Mouse (Mus musculus) kidney, embryonic 15.5 days (tissue): ENCODE measurements around the gene Aldh4a1. TPM values are rescaled to one million over a fixed set of nuclear protein-coding genes. Genes with fewer than 3 reads are reported as not detected.

Source experiments
- ATAC-seq: fragments of 200-750 bp; cut with Nextera tagmentation; replicated peaks from 2 replicates; pipeline ENCODE4 v1.8.0; 2017; ENCODE audit warnings: moderate TSS enrichment; ENCODE audit not compliant: low FRiP score
- H3K27ac ChIP-seq: fragments of 300-500 bp; sonication (generic); 2 replicates; pipeline ENCODE4 v1.5.1; 2015; ENCODE audit warnings: mild to moderate bottlenecking, inconsistent platforms
- H3K27me3 ChIP-seq: fragments of 300-500 bp; sonication (generic); 2 replicates; pipeline ENCODE4 v1.6.1; 2015; ENCODE audit warnings: inconsistent platforms
- H3K36me3 ChIP-seq: fragments of 300-500 bp; sonication (generic); 2 replicates; pipeline ENCODE4 v1.6.1; 2015; ENCODE audit warnings: inconsistent platforms
- H3K4me1 ChIP-seq: fragments of 300-500 bp; sonication (generic); 2 replicates; pipeline ENCODE4 v1.6.1; 2015; ENCODE audit warnings: inconsistent platforms
- H3K4me2 ChIP-seq: fragments of 300-500 bp; sonication (generic); 2 replicates; pipeline ENCODE4 v1.6.1; 2015; ENCODE audit warnings: moderate library complexity, mild to moderate bottlenecking, inconsistent platforms
- H3K4me3 ChIP-seq: fragments of 300-500 bp; sonication (generic); replicated peaks from 2 replicates; pipeline ENCODE4 v1.5.1; 2015; ENCODE audit warnings: mild to moderate bottlenecking, inconsistent platforms
- H3K9ac ChIP-seq: fragments of 300-500 bp; sonication (generic); 2 replicates; pipeline ENCODE4 v1.6.1; 2015; ENCODE audit warnings: mild to moderate bottlenecking, inconsistent platforms
- H3K9me3 ChIP-seq: fragments of 300-500 bp; sonication (generic); replicated peaks from 2 replicates; pipeline ENCODE4 v1.6.1; 2016; ENCODE audit warnings: inconsistent platforms
- WGBS: fragments of 180-500 bp; shearing (Covaris S2); methylation state at CpG from one replicate; pipeline ENCODE4 v1.1.7; 2015; ENCODE audit warnings: mixed read lengths; 5-methylcytosine and 5-hydroxymethylcytosine counted together
- polyA plus RNA-seq: library from polyadenylated mRNA; unstranded; fragments of >200 nt; fragmentation: Nextera tagmentation; extraction: Ambion mirVana; gene quantifications from 2 replicates; pipeline ENCODE4 v1.2.1, GENCODE M21; 2015

The Aldh4a1 gene
- polyA plus RNA-seq, 1 experiment from 2014 or later = 85.0 TPM

- H3K27me3 ChIP-seq = no peaks in the 10 kb centered on the region
- no peak overlapping the region for H3K4me2 ChIP-seq
- H3K27ac ChIP-seq = no peak overlapping the region
- H3K36me3 ChIP-seq = peaks cover 80% of the 10 kb centered on the region
- H3K9ac ChIP-seq = no peak overlapping the region
- no peak overlapping the region for H3K4me3 ChIP-seq
- ATAC-seq = no peak
- H3K4me1 ChIP-seq = peaks cover 7% of the 10 kb centered on the region
- 69% methylated on average over 4 of the region's 4 CpGs for WGBS
- no peaks in the 10 kb centered on the region for H3K9me3 ChIP-seq
Measured at GRCm38 (mm10) chr4:139608975-139609374, 13.7 kb upstream of the Aldh4a1 start.

- ATAC-seq = no peak; the same call in 1 of the 2 replicates
- peak overlapping the region; percentile 75 for H3K27ac ChIP-seq
- WGBS = 60% methylated on average over 6 of the region's 6 CpGs
Measured at GRCm38 (mm10) chr4:139610954-139611353, 11.7 kb upstream of the Aldh4a1 start.

GRCm38 (mm10) chr4:139611542-139611953, 11.1 kb upstream of the Aldh4a1 start:
- H3K9ac ChIP-seq = no peak overlapping the region
- H3K27ac ChIP-seq = peak overlapping the region; percentile 75
- H3K9me3 ChIP-seq = no peaks in the 10 kb centered on the region
- H3K4me2 ChIP-seq = peak overlapping the region; percentile 54
- H3K27me3 ChIP-seq = no peaks in the 10 kb centered on the region
- WGBS = 2% methylated on average over 10 of the region's 10 CpGs
- peak; percentile 65 for ATAC-seq
- H3K4me1 ChIP-seq = peaks cover 26% of the 10 kb centered on the region
- H3K36me3 ChIP-seq = peaks cover 71% of the 10 kb centered on the region
- peak overlapping the region; percentile 11; the same call in 1 of the 2 replicates for H3K4me3 ChIP-seq

More at GRCm38 (mm10) chr4:139610954-139611353, 11.7 kb upstream of the Aldh4a1 start:
- Histone ChIP-seq H3K36me3 (peaks cover 77% of the 10 kb centered on the region), H3K27me3 (no peaks in the 10 kb centered on the region), H3K9ac (no peak overlapping the region), H3K9me3 (no peaks in the 10 kb centered on the region), H3K4me3 (no peak overlapping the region), H3K4me2 (no peak overlapping the region), H3K4me1 (peaks cover 20% of the 10 kb centered on the region)

GRCm38 (mm10) chr4:139614524-139615260, 8.0 kb upstream of the Aldh4a1 start:
- 93% methylated on average over 21 of the region's 21 CpGs for WGBS
- no peak overlapping the region for H3K27ac ChIP-seq
- no peak overlapping the region for H3K9ac ChIP-seq
- H3K4me1 ChIP-seq = peaks cover 36% of the 10 kb centered on the region
- H3K4me3 ChIP-seq = no peak overlapping the region
- no peak for ATAC-seq
- H3K4me2 ChIP-seq = no peak overlapping the region
- no peaks in the 10 kb centered on the region for H3K9me3 ChIP-seq
- H3K27me3 ChIP-seq = no peaks in the 10 kb centered on the region
- H3K36me3 ChIP-seq = peaks cover 45% of the 10 kb centered on the region

GRCm38 (mm10) chr4:139616276-139617000, 6.2 kb upstream of the Aldh4a1 start:
- Histone ChIP-seq H3K9ac (peak overlapping the region; percentile 51), H3K4me2 (peak overlapping the region; percentile 67), H3K4me1 (peaks cover 31% of the 10 kb centered on the region), H3K36me3 (peaks cover 38% of the 10 kb centered on the region), H3K9me3 (no peaks in the 10 kb centered on the region), H3K27ac (peak overlapping the region; percentile 87), H3K4me3 (peak overlapping the region; percentile 49), H3K27me3 (no peaks in the 10 kb centered on the region)
- ATAC-seq = peak; percentile 83
- 11% methylated on average over 24 of the region's 24 CpGs for WGBS

GRCm38 (mm10) chr4:139617001-139617364, 5.7 kb upstream of the Aldh4a1 start:
- no peak for ATAC-seq
- peak overlapping the region; percentile 87 for H3K27ac ChIP-seq
- H3K4me1 ChIP-seq = peaks cover 34% of the 10 kb centered on the region
- peak overlapping the region; percentile 67 for H3K4me2 ChIP-seq
- H3K9me3 ChIP-seq = no peaks in the 10 kb centered on the region
- WGBS = 54% methylated on average over 3 of the region's 3 CpGs
- H3K9ac ChIP-seq = no peak overlapping the region
- H3K27me3 ChIP-seq = no peaks in the 10 kb centered on the region
- peaks cover 38% of the 10 kb centered on the region for H3K36me3 ChIP-seq
- peak overlapping the region; percentile 49 for H3K4me3 ChIP-seq

GRCm38 (mm10) chr4:139619765-139620164, 2.9 kb upstream of the Aldh4a1 start:
- H3K27ac ChIP-seq = no peak overlapping the region
- peaks cover 52% of the 10 kb centered on the region for H3K4me1 ChIP-seq
- no peaks in the 10 kb centered on the region for H3K27me3 ChIP-seq
- no peak overlapping the region for H3K4me3 ChIP-seq
- H3K9ac ChIP-seq = no peak overlapping the region
- peaks cover 13% of the 10 kb centered on the region for H3K36me3 ChIP-seq
- H3K9me3 ChIP-seq = no peaks in the 10 kb centered on the region
- WGBS = 77% methylated on average over 6 of the region's 6 CpGs
- no peak overlapping the region for H3K4me2 ChIP-seq
- no peak for ATAC-seq

GRCm38 (mm10) chr4:139623434-139624115, 909 bp downstream of the Aldh4a1 start:
- 0 out of 2 replicates have a peak, but pooled peaks cover under 1% of the 10 kb centered on the region for H3K36me3 ChIP-seq
- peak overlapping the region; percentile 91 for H3K27ac ChIP-seq
- ATAC-seq = no peak

GRCm38 (mm10) chr4:139624116-139624489, 1.4 kb downstream of the Aldh4a1 start:
- ATAC-seq = peak; percentile 13; the same call in 1 of the 2 replicates
- H3K4me2 ChIP-seq = peak overlapping the region; percentile 77
- H3K9ac ChIP-seq = 0 out of 2 replicates have a peak overlapping the region, but pooled peaks have one; percentile 14
- H3K36me3 ChIP-seq = no peaks in the 10 kb centered on the region
- H3K4me1 ChIP-seq = peaks cover 33% of the 10 kb centered on the region
- H3K27ac ChIP-seq = peak overlapping the region; percentile 91
- H3K4me3 ChIP-seq = peak overlapping the region; percentile 84
- H3K9me3 ChIP-seq = no peaks in the 10 kb centered on the region
- H3K27me3 ChIP-seq = no peaks in the 10 kb centered on the region
- WGBS = 32% methylated on average over 5 of the region's 5 CpGs

More at GRCm38 (mm10) chr4:139623434-139624115, 909 bp downstream of the Aldh4a1 start:
- Histone ChIP-seq H3K4me1 (peaks cover 33% of the 10 kb centered on the region), H3K9ac (peak overlapping the region; percentile 73), H3K4me2 (peak overlapping the region; percentile 77), H3K27me3 (no peaks in the 10 kb centered on the region), H3K9me3 (no peaks in the 10 kb centered on the region), H3K4me3 (peak overlapping the region; percentile 84)
- 13% methylated on average over 21 of the region's 21 CpGs for WGBS

- ATAC-seq = no peak
- 52% methylated on average over 10 of the region's 10 CpGs for WGBS
- H3K27ac ChIP-seq = peak overlapping the region; percentile 91
- H3K9me3 ChIP-seq = no peaks in the 10 kb centered on the region
- H3K4me2 ChIP-seq = peak overlapping the region; percentile 77
- H3K4me3 ChIP-seq = peak overlapping the region; percentile 84
- H3K4me1 ChIP-seq = peaks cover 33% of the 10 kb centered on the region
- H3K36me3 ChIP-seq = no peaks in the 10 kb centered on the region; the same call in 1 of the 2 replicates
- H3K27me3 ChIP-seq = no peaks in the 10 kb centered on the region
- H3K9ac ChIP-seq = peak overlapping the region; percentile 14; the same call in 1 of the 2 replicates
Measured at GRCm38 (mm10) chr4:139624706-139625105, 2.0 kb downstream of the Aldh4a1 start.

GRCm38 (mm10) chr4:139627361-139627760, 4.7 kb downstream of the Aldh4a1 start:
- H3K4me3 ChIP-seq = no peak overlapping the region
- H3K27ac ChIP-seq = no peak overlapping the region
- WGBS = 94% methylated on average over 11 of the region's 11 CpGs
- H3K9ac ChIP-seq = no peak overlapping the region
- no peak overlapping the region for H3K4me2 ChIP-seq
- H3K9me3 ChIP-seq = no peaks in the 10 kb centered on the region
- no peaks in the 10 kb centered on the region for H3K27me3 ChIP-seq
- peaks cover 40% of the 10 kb centered on the region for H3K4me1 ChIP-seq
- no peaks in the 10 kb centered on the region; the same call in 1 of the 2 replicates for H3K36me3 ChIP-seq
- ATAC-seq = no peak
